17 mouse cellular contexts compared by ENCODE assay signal in genomic region chr15:10264885-10265284, GRCm38 (mm10).
DNase-seq lines count a peak whose midpoint lies in the region; ATAC-seq and TF ChIP-seq lines count a peak whose summit lies in the region.
"Had no signal": no experiment of that assay in that cellular context is flagged by ENCODE, and none has a peak within 500 bp of the region (broad histone marks: within the 10 kb centered on the region; RNA-seq: fewer than 3 reads in every experiment).

No protein-coding gene starts in this region.

- H3K4me3 ChIP-seq in forebrain, embryonic 14.5 days (ENCODE audit: low read depth, low read length), result no peak overlapping the region
- no peak overlapping the region for H3K4me3 ChIP-seq in forebrain, embryonic 10.5 days
- no peak overlapping the region for H3K4me3 ChIP-seq in forebrain, postnatal 0 days (ENCODE audit: low read depth, low read length)
- H3K4me3 ChIP-seq: embryonic facial prominence, embryonic 10.5 days; embryonic facial prominence, embryonic 12.5 days had no signal

- no peaks in the 10 kb centered on the region for H3K36me3 ChIP-seq in forebrain, embryonic 14.5 days (ENCODE audit: control insufficient read depth, insufficient read depth, low read length)
- no peaks in the 10 kb centered on the region for H3K36me3 ChIP-seq in forebrain, embryonic 10.5 days (replicated peaks)
- H3K36me3 ChIP-seq in forebrain, postnatal 0 days (ENCODE audit: insufficient read depth), result no peaks in the 10 kb centered on the region
- H3K36me3 ChIP-seq: embryonic facial prominence, embryonic 10.5 days; embryonic facial prominence, embryonic 12.5 days had no signal

- peak; percentile 44; the same call in 1 of the 2 replicates for ATAC-seq in forebrain, embryonic 14.5 days
- ATAC-seq in forebrain, postnatal 0 days, result peak; percentile 85

- WGBS in forebrain, embryonic 14.5 days, result 68% methylated on average over 5 of the region's 5 CpGs
- 89% methylated on average over 5 of the region's 5 CpGs for WGBS in forebrain, embryonic 10.5 days
- WGBS in forebrain, postnatal 0 days, result 39% methylated on average over 5 of the region's 5 CpGs

- H3K9me3 ChIP-seq in forebrain, embryonic 14.5 days (replicated peaks; ENCODE audit: control insufficient read depth, low read length), result no peaks in the 10 kb centered on the region
- no peaks in the 10 kb centered on the region for H3K9me3 ChIP-seq in forebrain, embryonic 10.5 days
- no peaks in the 10 kb centered on the region for H3K9me3 ChIP-seq in forebrain, postnatal 0 days (ENCODE audit: low read length)
- H3K9me3 ChIP-seq: embryonic facial prominence, embryonic 10.5 days; embryonic facial prominence, embryonic 12.5 days had no signal

- H3K27ac ChIP-seq in forebrain, embryonic 14.5 days (ENCODE audit: low read depth, low read length), result no peak overlapping the region
- H3K27ac ChIP-seq in forebrain, embryonic 10.5 days, result no peak overlapping the region
- peak overlapping the region; percentile 35; the same call in 1 of the 2 replicates for H3K27ac ChIP-seq in forebrain, postnatal 0 days (ENCODE audit: low read depth, low read length)
- H3K27ac ChIP-seq: embryonic facial prominence, embryonic 10.5 days; embryonic facial prominence, embryonic 12.5 days had no signal

- no peaks in the 10 kb centered on the region for H3K4me1 ChIP-seq in forebrain, embryonic 14.5 days (ENCODE audit: control insufficient read depth, insufficient read depth, low read length)
- H3K4me1 ChIP-seq in forebrain, embryonic 10.5 days, result no peaks in the 10 kb centered on the region
- H3K4me1 ChIP-seq in forebrain, postnatal 0 days (ENCODE audit: insufficient read depth), result no peaks in the 10 kb centered on the region
- H3K4me1 ChIP-seq: embryonic facial prominence, embryonic 10.5 days; embryonic facial prominence, embryonic 12.5 days had no signal

- no peak for TF ChIP-seq POLR2A in brain, embryonic 14.5 days (IDR thresholded peaks at IDR 0.05; ENCODE audit: borderline replicate concordance, extremely low read depth, insufficient read depth, insufficient read length, poor library complexity, severe bottlenecking)

- no peak overlapping the region for H3K4me2 ChIP-seq in forebrain, embryonic 14.5 days (ENCODE audit: low read length)
- H3K4me2 ChIP-seq in forebrain, postnatal 0 days (ENCODE audit: low read depth), result no peak overlapping the region
- H3K4me2 ChIP-seq: embryonic facial prominence, embryonic 12.5 days had no signal

- no peak for TF ChIP-seq CTCF in brain, embryonic 14.5 days (IDR thresholded peaks at IDR 0.05; ENCODE audit: borderline replicate concordance, extremely low read depth, insufficient read depth, insufficient read length)
- TF ChIP-seq CTCF in forebrain, postnatal 0 days (IDR thresholded peaks at IDR 0.05; ENCODE audit: low read depth), result no peak

- H3K9ac ChIP-seq in forebrain, embryonic 14.5 days (ENCODE audit: low read length), result no peak overlapping the region
- no peak overlapping the region for H3K9ac ChIP-seq in forebrain, postnatal 0 days
- H3K9ac ChIP-seq: embryonic facial prominence, embryonic 12.5 days had no signal

- H3K27me3 ChIP-seq in forebrain, embryonic 14.5 days (replicated peaks; ENCODE audit: control insufficient read depth, insufficient read depth, low read length), result no peaks in the 10 kb centered on the region
- H3K27me3 ChIP-seq in forebrain, embryonic 10.5 days (ENCODE audit: poor library complexity, severe bottlenecking), result no peaks in the 10 kb centered on the region
- H3K27me3 ChIP-seq in forebrain, postnatal 0 days (ENCODE audit: insufficient read depth, low read length), result no peaks in the 10 kb centered on the region
- H3K27me3 ChIP-seq: embryonic facial prominence, embryonic 12.5 days had no signal

- DNase-seq in forebrain, embryonic 14.5 days (ENCODE audit: low spot score), result peak; percentile 40
- DNase-seq in forebrain, embryonic 10.5 days (ENCODE audit: extremely low spot score, low spot score), result no peak
- DNase-seq in brain, embryonic 14.5 days (ENCODE audit: low read depth), result peak; percentile 52
- peak; percentile 22 for DNase-seq in brain, embryonic 18.5 days (ENCODE audit: low read depth, low spot score)
- peak; percentile 47 for DNase-seq in forebrain, postnatal 0 days
- no peak for DNase-seq in kidney, adult 8-10 months
- DNase-seq in gastrocnemius, postnatal 4 days (ENCODE audit: low spot score in 2 of 2), result no peak
- DNase-seq: adrenal gland, adult 2 months; adrenal gland, postnatal 10 days; adrenal gland, postnatal 25 days; cerebellum, adult 11-12 months; cerebellum, adult 2 months; cerebellum, adult 9-10 months; cerebellum, postnatal 10 days; cerebellum, postnatal 25 days had no signal

Comparison
In these comparisons a context has a peak if more than half of its experiments do, and no peak if none do; other contexts are left out.
1. DNase-seq: peak in forebrain, embryonic 14.5 days (single experiment), brain, embryonic 14.5 days (single experiment), brain, embryonic 18.5 days (single experiment) and forebrain, postnatal 0 days (single experiment); none in forebrain, embryonic 10.5 days (single experiment), kidney, adult 8-10 months (0 of 2) and gastrocnemius, postnatal 4 days (0 of 2).